Mouse (Mus musculus) MEL (cell line): ENCODE data around the gene Gys2. TPM values are rescaled to one million over a fixed set of nuclear protein-coding genes. Genes with fewer than 3 reads are reported as not detected.

Source experiments
- DNase-seq: peaks from one replicate; pipeline ENCODE4 v3.0.0; 2011; ENCODE audit warnings: low read depth, low spot score
- H3K27ac ChIP-seq: 2 replicates; pipeline ENCODE4 v1.5.1; 2012; ENCODE audit warnings: low read depth, mild to moderate bottlenecking, control low read depth, low read length, moderate library complexity; ENCODE audit not compliant: control insufficient read depth
- H3K27me3 ChIP-seq, 2 experiments: fragments of 150-350 bp in 1 of 2; sonication (generic) in 1 of 2; 2 replicates each; pipeline ENCODE4 v1.6.1; 2012; ENCODE audit warnings: low read length in 2 of 2, mild to moderate bottlenecking in 2 of 2, improper control_type of control experiment in 1 of 2, moderate library complexity in 1 of 2; ENCODE audit not compliant: insufficient read depth in 2 of 2, control insufficient read depth in 1 of 2
- H3K36me3 ChIP-seq, 2 experiments: 2 replicates each; pipeline ENCODE4 v1.6.1; 2012 to 2014; ENCODE audit warnings: low read length in 2 of 2, improper control_type of control experiment in 1 of 2, inconsistent platforms in 1 of 2, mild to moderate bottlenecking in 1 of 2; ENCODE audit not compliant: insufficient read depth in 2 of 2, control insufficient read depth in 1 of 2
- H3K4me1 ChIP-seq, 2 experiments: fragments of 150-350 bp in 1 of 2; sonication (generic) in 1 of 2; 2 replicates each; pipeline ENCODE4 v1.6.1; 2012; ENCODE audit warnings: low read length in 2 of 2, improper control_type of control experiment in 1 of 2, mild to moderate bottlenecking in 1 of 2; ENCODE audit not compliant: insufficient read depth in 2 of 2, control insufficient read depth in 1 of 2
- H3K4me3 ChIP-seq, 2 experiments: fragments of 150-350 bp in 1 of 2; sonication (generic) in 1 of 2; 2 replicates each; pipeline ENCODE4 v1.5.1; 2012; ENCODE audit warnings: low read depth in 2 of 2, low read length in 2 of 2, mild to moderate bottlenecking in 2 of 2, moderate library complexity in 2 of 2, control low read depth in 1 of 2, improper control_type of control experiment in 1 of 2; ENCODE audit not compliant: control insufficient read depth in 1 of 2, insufficient read depth in 1 of 2
- H3K79me2 ChIP-seq: 2 replicates; pipeline ENCODE4 v1.6.1; 2012; ENCODE audit warnings: mild to moderate bottlenecking, low read length, moderate library complexity; ENCODE audit not compliant: control insufficient read depth, poor library complexity, insufficient read depth
- H3K9ac ChIP-seq: 2 replicates; pipeline ENCODE4 v1.6.1; 2012; ENCODE audit warnings: low read depth, mild to moderate bottlenecking, control low read depth, low read length, moderate library complexity; ENCODE audit not compliant: control insufficient read depth, poor library complexity, severe bottlenecking
- H3K9me3 ChIP-seq: fragments of 150-350 bp; sonication (generic); replicated peaks from 2 replicates; pipeline ENCODE4 v1.6.1; 2012; ENCODE audit warnings: mild to moderate bottlenecking, low read length, improper control_type of control experiment, moderate library complexity; ENCODE audit not compliant: insufficient read depth
- BHLHE40 ChIP-seq: IDR thresholded peaks from 2 replicates; pipeline ENCODE4 v1.6.1; 2012; ENCODE audit warnings: low read depth, mild to moderate bottlenecking, inconsistent platforms, low read length, improper control_type of control experiment, borderline replicate concordance
- CHD1 ChIP-seq: IDR thresholded peaks from 2 replicates; pipeline ENCODE4 v1.6.1; 2012; ENCODE audit warnings: low read depth, mild to moderate bottlenecking, inconsistent platforms, low read length, improper control_type of control experiment
- CHD2 ChIP-seq: IDR thresholded peaks from 2 replicates; pipeline ENCODE4 v1.6.1; 2011; ENCODE audit warnings: low read length, improper control_type of control experiment
- CTCF ChIP-seq, 3 experiments: IDR thresholded peaks in 2 of 3; conservative IDR thresholded peaks in 1 of 3; 2 replicates each; pipeline ENCODE4 v1.5.1; 2011 to 2012; ENCODE audit warnings: low read length in 3 of 3, low read depth in 2 of 3, mild to moderate bottlenecking in 2 of 3, improper control_type of control experiment in 1 of 3, inconsistent platforms in 1 of 3, mixed read lengths in 1 of 3, moderate library complexity in 1 of 3; ENCODE audit not compliant: control insufficient read depth in 1 of 3, insufficient read depth in 1 of 3, poor library complexity in 1 of 3, severe bottlenecking in 1 of 3
- E2F4 ChIP-seq: IDR thresholded peaks from 2 replicates; pipeline ENCODE4 v1.6.1; 2011; ENCODE audit warnings: low read depth, low read length, improper control_type of control experiment, borderline replicate concordance
- GATA1 ChIP-seq: IDR thresholded peaks from 2 replicates; pipeline ENCODE4 v1.6.1; 2011; ENCODE audit warnings: low read depth, low read length, improper control_type of control experiment
- JUND ChIP-seq: IDR thresholded peaks from 2 replicates; pipeline ENCODE4 v1.6.1; 2011; ENCODE audit warnings: low read depth, mild to moderate bottlenecking, improper control_type of control experiment, low read length
- KAT2A ChIP-seq: conservative IDR thresholded peaks from 2 replicates; pipeline ENCODE4 v1.6.1; 2012; ENCODE audit warnings: low read depth, low read length, improper control_type of control experiment, inconsistent platforms
- MAFK ChIP-seq: IDR thresholded peaks from 2 replicates; pipeline ENCODE4 v1.6.1; 2011; ENCODE audit warnings: low read depth, mild to moderate bottlenecking, low read length, improper control_type of control experiment, borderline replicate concordance
- MAX ChIP-seq: IDR thresholded peaks from 2 replicates; pipeline ENCODE4 v1.6.1; 2011; ENCODE audit warnings: low read length, improper control_type of control experiment
- MEF2A ChIP-seq: IDR thresholded peaks from 2 replicates; pipeline ENCODE4 v1.6.1; 2014; ENCODE audit warnings: low read depth, mild to moderate bottlenecking, inconsistent platforms, low read length, improper control_type of control experiment; ENCODE audit not compliant: poor library complexity, insufficient replicate concordance, severe bottlenecking; ENCODE audit errors: extremely low read depth
- MYB ChIP-seq: IDR thresholded peaks from 2 replicates; pipeline ENCODE4 v1.6.1; 2011; ENCODE audit warnings: mild to moderate bottlenecking, low read depth, low read length, improper control_type of control experiment
- MYC ChIP-seq: IDR thresholded peaks from 2 replicates; pipeline ENCODE4 v1.6.1; 2011; ENCODE audit warnings: low read depth, mild to moderate bottlenecking, low read length, improper control_type of control experiment, moderate library complexity
- NELFE ChIP-seq: IDR thresholded peaks from 2 replicates; pipeline ENCODE4 v1.6.1; 2011; ENCODE audit warnings: low read depth, low read length, improper control_type of control experiment
- RAD21 ChIP-seq: IDR thresholded peaks from 2 replicates; pipeline ENCODE4 v1.6.1; 2011; ENCODE audit warnings: mild to moderate bottlenecking, low read depth, low read length, improper control_type of control experiment
- RCOR1 ChIP-seq: IDR thresholded peaks from 2 replicates; pipeline ENCODE4 v1.6.1; 2012; ENCODE audit warnings: low read depth, mild to moderate bottlenecking, inconsistent platforms, low read length, improper control_type of control experiment
- SIN3A ChIP-seq: IDR thresholded peaks from 2 replicates; pipeline ENCODE4 v1.6.1; 2012; ENCODE audit warnings: low read length, improper control_type of control experiment, inconsistent platforms
- TAL1 ChIP-seq: IDR thresholded peaks from 2 replicates; pipeline ENCODE4 v1.6.1; 2012; ENCODE audit warnings: mild to moderate bottlenecking, inconsistent platforms, low read length, moderate library complexity, mixed read lengths
- TBP ChIP-seq: IDR thresholded peaks from 2 replicates; pipeline ENCODE4 v1.8.0; 2011; ENCODE audit warnings: low read depth, low read length, improper control_type of control experiment
- USF1 ChIP-seq: IDR thresholded peaks from 2 replicates; pipeline ENCODE4 v1.6.1; 2014; ENCODE audit warnings: low read depth, mild to moderate bottlenecking, inconsistent platforms, low read length, improper control_type of control experiment, moderate library complexity
- ZMIZ1 ChIP-seq: IDR thresholded peaks from 2 replicates; pipeline ENCODE4 v1.6.1; 2012; ENCODE audit warnings: low read depth, mild to moderate bottlenecking, inconsistent platforms, low read length, improper control_type of control experiment, moderate library complexity
- polyA plus RNA-seq, 2 experiments: library from polyadenylated mRNA; stranded (reverse) in 1 of 2; unstranded in 1 of 2; fragments of >175 nt in 1 of 2; fragments of >200 nt in 1 of 2; gene quantifications; 2 replicates each; pipeline versions ENCODE4 v1.2.1 to v1.2.4; 2012; ENCODE audit warnings: low replicate concordance in 2 of 2, low read depth in 1 of 2; ENCODE audit not compliant: insufficient read length in 2 of 2, insufficient read depth in 1 of 2, missing spikeins in 1 of 2
- total RNA-seq: library from RNA; depleted of rRNA; stranded (reverse); fragments of 300-350 nt; gene quantifications from 2 replicates; pipeline ENCODE4 v1.2.3, GENCODE M21; 2012

Gene Gys2
- total and polyA plus RNA-seq, 3 experiments, result not detected

- Histone ChIP-seq H3K4me3 (no peak overlapping the region), H3K27me3 (no peaks in the 10 kb centered on the region)
Measured at GRCm38 (mm10) chr6:142487638-142488037, 14.7 kb upstream of the Gys2 start.

GRCm38 (mm10) chr6:142485478-142486123 lies 12.7 kb upstream of the Gys2 start:
- no peaks in the 10 kb centered on the region; the same call in 1 of the 2 replicates for H3K9me3 ChIP-seq
- no peak for TF ChIP-seq CHD1
- TF ChIP-seq GATA1, result no peak
- no peak for TF ChIP-seq JUND
- no peak for DNase-seq
- no peak overlapping the region for H3K9ac ChIP-seq
- no peaks in the 10 kb centered on the region for H3K4me1 ChIP-seq
- H3K4me3 ChIP-seq, result no peak overlapping the region
- no peak overlapping the region for H3K27ac ChIP-seq
- no peaks in the 10 kb centered on the region for H3K79me2 ChIP-seq
- no peaks in the 10 kb centered on the region for H3K36me3 ChIP-seq
- H3K27me3 ChIP-seq, result no peaks in the 10 kb centered on the region

More at GRCm38 (mm10) chr6:142487638-142488037, 14.7 kb upstream of the Gys2 start:
- Histone ChIP-seq H3K79me2 (no peaks in the 10 kb centered on the region), H3K9me3 (no peaks in the 10 kb centered on the region; the same call in 1 of the 2 replicates), H3K9ac (no peak overlapping the region), H3K36me3 (no peaks in the 10 kb centered on the region), H3K4me1 (no peaks in the 10 kb centered on the region), H3K27ac (no peak overlapping the region)
- no peak for DNase-seq
- no peak for TF ChIP-seq USF1
- no peak for TF ChIP-seq RCOR1
- TF ChIP-seq NELFE, result no peak
- no peak for TF ChIP-seq MAFK
- no peak for TF ChIP-seq GATA1
- no peak for TF ChIP-seq CTCF (IDR thresholded peaks at IDR 0.05 in 2 of 3, conservative IDR thresholded peaks at IDR 0.05 in 1 of 3; ENCODE audit: control insufficient read depth in 1 of 3, insufficient read depth in 1 of 3, low read depth in 2 of 3, low read length in 3 of 3, poor library complexity in 1 of 3, severe bottlenecking in 1 of 3)
- TF ChIP-seq RAD21, result no peak
- TF ChIP-seq BHLHE40, result no peak
- no peak for TF ChIP-seq KAT2A
- TF ChIP-seq MYB, result no peak
- no peak for TF ChIP-seq SIN3A
- no peak for TF ChIP-seq MYC
- no peak for TF ChIP-seq ZMIZ1
- TF ChIP-seq TAL1, result no peak
- no peak for TF ChIP-seq E2F4
- no peak for TF ChIP-seq MEF2A
- TF ChIP-seq CHD2, result no peak
- no peak for TF ChIP-seq TBP
- no peak for TF ChIP-seq MAX
